Mouse (Mus musculus) CH12F3 (cell line): ENCODE results near the gene Hoxb3.

Source experiments
- in situ Hi-C: fragments of 300-500 bp; cut with MboI; formaldehyde crosslinking; loops from 2 replicates; pipeline ENCODE4 v1.14.3; 2020; ENCODE audit warnings: low sequenced_read_pairs

Hoxb3 gene

DNA sequence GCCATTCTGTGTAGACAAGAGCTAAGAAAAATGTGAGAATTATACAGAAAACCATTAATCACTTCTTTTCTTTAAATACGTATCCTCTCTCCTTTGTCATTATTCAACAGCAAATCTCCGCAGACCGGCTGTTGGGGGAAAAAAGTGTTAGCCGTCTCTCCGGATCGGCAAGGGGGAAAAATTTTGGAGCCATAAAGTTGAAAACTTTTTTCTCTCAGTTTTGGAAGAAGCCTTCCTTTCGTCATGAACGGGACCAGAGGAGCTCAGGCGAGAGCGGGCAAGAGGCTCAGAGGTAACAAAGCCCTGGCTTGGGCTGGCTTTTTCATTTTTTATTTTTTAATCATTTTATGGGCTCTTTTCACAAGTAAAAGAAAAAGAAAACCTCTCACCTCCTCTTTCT, at the start of gene Hoxb3:
Gene Hoxb3 (plus strand): TSS at position 173 of the 400 bp plus-strand sequence.
- in situ Hi-C loops = no loop called here

DNA sequence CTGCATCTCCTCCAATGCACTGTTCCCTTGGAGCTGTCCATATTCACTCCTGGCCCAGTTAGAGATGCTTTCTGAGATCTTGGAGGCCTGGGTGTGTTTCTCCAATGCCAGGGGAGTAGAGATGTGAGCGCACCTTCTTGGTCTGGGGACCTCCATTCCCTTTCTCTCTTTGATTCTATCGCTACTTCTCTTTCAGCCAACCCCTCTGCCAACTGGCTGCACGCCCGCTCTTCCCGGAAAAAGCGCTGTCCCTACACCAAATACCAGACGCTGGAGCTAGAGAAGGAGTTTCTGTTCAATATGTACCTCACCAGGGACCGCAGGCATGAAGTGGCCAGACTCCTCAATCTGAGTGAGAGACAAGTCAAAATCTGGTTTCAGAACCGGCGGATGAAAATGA, 48.7 kb upstream of the Hoxb3 start:
- in situ Hi-C loops = loop anchor here (10.0 kb wide), 1 partner anchor 280 kb away; no protein-coding TSS in a partner anchor

GRCm38 (mm10) chr11:96275896-96276295, 47.2 kb upstream of the Hoxb3 start:
- in situ Hi-C loops = loop anchor here (10.0 to 25.0 kb wide), 2 partner anchors 279 to 586 kb away; no protein-coding TSS in a partner anchor

DNA sequence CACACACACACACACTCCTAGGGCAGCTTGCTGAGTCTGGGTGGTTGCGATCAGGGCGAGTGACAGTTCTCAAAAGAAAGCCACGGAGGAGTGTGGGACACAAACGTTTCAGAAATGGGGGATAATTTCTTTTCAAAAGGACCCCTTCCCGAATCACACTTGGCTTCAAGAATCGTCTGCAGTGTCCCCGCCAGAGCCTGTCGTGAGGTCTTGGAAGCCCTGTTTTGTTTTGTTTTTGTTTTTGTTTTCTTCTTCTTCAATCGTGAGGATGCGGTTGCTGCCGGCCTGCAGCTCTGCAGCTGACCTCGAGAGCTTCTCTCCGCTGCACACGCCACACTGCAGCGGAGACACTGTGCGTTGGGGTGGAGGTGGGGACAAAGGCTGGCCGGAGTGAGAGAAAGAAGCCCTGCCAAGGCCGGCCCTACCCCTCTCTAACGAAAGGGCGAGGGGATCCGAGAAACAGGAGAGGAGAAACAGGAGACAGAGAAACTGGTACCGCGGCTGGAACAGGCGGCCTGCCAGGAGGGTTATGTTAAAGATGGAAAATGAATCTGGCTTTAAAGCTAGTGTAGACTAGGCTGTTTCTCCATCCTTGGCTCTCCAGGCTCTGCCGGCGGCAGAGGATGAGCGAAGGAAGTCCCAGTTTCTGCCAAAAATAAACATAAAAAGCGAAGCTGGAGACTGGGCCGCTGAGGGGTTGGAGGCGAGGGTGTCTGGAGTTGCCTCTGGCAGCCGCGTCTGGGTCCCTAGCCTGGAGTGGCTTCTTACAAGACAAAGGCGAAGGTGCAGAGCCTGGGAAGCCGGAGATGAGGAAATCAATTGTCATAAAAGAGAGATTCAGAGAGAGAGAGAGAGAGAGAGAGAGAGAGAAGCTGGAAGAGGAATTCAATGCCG, 45.7 kb upstream of the Hoxb3 start:
- in situ Hi-C loops = loop anchor here (10.0 to 25.0 kb wide), 2 partner anchors 277 to 585 kb away; no protein-coding TSS in a partner anchor

GRCm38 (mm10) chr11:96278324-96278723, 44.8 kb upstream of the Hoxb3 start:
- in situ Hi-C loops = loop anchor here (10.0 to 25.0 kb wide), 2 partner anchors 276 to 584 kb away; no protein-coding TSS in a partner anchor

- in situ Hi-C loops = loop anchor here (10.0 to 25.0 kb wide), 2 partner anchors 276 to 584 kb away; no protein-coding TSS in a partner anchor
These were observed 44.4 kb upstream of the Hoxb3 start for GRCm38 (mm10) chr11:96278773-96279172.

DNA sequence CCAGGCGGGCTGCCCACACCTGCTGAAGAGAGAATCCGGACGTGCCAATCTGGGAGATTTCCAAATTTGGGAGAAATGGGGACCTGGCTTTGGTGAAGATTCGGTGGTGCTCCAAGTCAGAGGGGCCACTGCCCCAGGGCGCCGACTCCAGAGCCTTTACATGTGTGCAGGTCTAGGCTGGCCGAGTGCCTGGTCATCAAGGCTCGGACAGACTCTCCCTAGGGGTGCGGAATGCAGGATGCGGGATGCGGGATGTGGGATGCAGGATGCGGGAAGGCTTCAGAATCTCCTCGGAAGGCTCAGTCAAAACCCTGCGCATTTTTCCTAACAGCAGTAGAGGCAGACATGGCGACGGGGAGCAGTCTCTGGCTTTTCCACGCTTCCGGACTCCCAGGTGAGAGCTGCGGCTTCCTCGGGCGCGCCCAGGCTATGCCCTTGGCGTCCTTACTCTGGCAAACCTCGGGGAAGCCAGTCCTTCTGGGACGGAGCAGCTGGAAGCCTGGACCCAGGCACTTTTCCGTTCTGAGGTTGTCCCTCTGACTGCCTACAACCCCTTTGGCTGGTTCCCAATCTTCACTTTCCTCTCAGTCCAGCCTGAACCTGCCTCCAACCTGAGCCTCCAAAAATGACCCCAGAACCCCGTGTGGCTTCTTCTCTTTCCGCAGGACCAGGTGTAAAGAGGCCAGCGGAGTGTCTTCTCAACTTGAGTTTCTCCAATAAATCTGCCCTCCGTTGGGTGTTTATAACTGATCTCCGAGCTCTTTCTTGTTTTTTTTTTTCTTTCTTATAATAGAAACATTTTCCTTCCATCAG, 43.5 kb upstream of the Hoxb3 start:
- in situ Hi-C loops = loop anchor here (10.0 to 25.0 kb wide), 2 partner anchors 275 to 583 kb away; no protein-coding TSS in a partner anchor

DNA sequence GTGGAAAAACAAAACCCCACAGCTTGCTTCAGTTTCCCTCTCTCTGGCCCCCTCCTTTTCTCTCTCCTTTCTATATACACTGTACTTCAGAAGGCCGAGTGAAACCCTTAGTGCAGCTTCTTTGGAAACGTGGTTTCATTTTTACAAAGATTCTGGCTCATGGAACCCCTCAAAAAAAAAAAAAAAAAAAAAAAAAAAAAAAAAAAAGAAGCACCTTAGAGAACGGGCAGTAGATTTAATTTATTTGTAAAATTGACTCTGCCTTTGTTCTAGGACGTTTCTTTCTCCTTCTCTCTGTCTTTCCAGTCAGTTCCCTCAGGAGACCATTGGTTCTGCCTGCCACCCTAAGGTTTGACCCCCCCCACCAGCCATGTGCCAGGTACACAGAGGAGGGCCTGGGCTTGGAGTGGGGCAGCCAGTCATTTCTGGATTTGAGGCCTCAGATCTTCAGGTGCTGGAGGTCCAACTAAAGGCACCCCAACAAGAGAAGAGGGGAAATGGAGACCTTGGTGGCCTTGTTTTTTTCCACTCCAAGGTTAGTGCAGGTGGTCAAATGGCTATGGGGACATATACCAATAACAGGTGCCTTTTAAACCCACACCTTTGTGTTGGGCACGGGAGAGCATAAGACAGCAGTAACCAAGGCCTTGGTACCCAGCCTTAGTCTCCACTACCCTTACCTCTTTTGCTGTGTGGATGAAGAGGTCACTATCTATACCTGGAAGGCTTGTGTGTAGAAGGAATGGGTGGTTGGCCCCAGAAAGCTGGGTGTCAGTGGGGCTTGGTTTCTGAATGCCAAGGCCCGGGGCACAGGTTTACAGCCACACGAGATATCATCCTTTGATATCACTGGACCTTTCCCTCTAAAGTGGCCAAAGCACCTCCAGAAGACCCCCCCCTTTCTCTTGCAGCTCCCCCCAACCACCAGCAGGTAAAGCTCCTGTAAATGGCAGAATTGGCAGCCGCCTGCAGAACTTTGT, 42.4 kb upstream of the Hoxb3 start:
- in situ Hi-C loops = loop anchor here (25.0 kb wide), 1 partner anchor 582 kb away; no protein-coding TSS in a partner anchor

- in situ Hi-C loops = loop anchor here (25.0 kb wide), 1 partner anchor 581 kb away; no protein-coding TSS in a partner anchor
These were observed 41.7 kb upstream of the Hoxb3 start for GRCm38 (mm10) chr11:96281396-96281795.

DNA sequence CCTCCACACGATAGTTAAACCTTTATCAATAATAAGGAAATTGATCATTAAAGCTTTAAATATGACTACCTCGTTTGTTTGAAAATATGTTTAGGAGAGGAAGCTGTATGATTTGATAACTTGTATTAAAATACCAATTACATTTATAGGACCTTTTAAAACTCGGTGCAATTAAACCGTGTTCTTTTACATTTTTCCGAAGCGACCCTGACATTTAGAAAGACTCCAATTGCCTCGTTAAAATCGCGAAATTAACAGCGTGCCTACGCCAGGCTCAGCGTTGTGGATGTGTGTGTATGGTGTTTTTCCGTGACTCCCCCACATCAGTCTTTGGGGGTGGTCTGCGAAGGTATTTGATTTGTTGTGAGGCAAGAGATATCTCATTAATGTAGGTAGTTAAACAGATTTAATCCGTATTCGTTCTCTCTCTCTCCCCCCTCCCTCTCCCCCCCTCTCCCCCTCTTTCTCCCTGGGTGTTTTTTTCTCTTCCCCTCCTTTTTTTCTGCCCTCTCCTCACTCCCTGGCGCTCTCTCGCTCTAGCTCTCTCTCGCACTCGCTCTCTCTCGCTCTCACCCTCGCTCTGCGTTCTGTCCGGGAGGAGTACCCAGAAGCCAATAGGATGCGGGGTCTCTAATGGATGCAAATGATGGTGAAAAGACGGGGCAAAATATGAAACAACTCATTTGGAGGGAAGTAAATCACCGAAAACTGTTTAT, 41.1 kb upstream of the Hoxb3 start, which contains the start of gene Hoxb8:
Gene Hoxb8 (plus strand): TSS at position 51 of the 716 bp plus-strand sequence.
- in situ Hi-C loops = loop anchor here (25.0 kb wide), 1 partner anchor 580 kb away; no protein-coding TSS in a partner anchor

GRCm38 (mm10) chr11:96282795-96283430, 40.2 kb upstream of the Hoxb3 start:
- in situ Hi-C loops = loop anchor here (25.0 kb wide), 1 partner anchor 579 kb away; no protein-coding TSS in a partner anchor

DNA sequence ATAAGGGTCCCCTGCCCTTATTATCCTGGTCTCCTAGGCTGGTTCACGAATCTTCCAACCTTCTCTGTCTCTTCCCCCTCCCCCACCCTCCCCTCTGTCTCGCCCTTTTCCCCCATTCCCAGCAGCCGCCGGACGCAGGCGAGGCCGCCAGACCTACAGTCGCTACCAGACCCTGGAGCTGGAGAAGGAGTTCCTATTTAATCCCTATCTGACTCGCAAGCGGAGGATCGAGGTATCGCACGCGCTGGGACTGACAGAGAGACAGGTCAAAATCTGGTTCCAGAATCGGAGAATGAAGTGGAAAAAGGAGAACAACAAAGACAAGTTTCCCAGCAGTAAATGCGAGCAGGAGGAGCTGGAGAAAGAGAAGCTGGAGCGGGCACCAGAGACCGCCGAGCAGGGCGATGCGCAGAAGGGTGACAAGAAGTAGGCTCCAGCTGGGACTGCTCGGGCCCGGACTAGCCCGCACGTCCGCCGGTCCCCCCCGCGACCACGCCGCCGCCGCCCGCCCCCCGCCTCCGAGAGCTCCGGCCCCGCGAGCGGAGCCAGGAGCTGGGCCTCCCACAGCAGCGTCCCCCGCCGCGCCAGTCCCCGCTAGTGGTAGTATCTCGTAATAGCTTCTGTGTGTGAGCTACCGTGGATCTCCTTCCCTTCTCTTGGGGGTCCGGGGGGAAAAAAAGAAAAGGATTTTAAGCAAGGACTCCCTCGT, 38.9 kb upstream of the Hoxb3 start:
- in situ Hi-C loops = loop anchor here (25.0 kb wide), 1 partner anchor 578 kb away; no protein-coding TSS in a partner anchor

- in situ Hi-C loops = loop anchor here (25.0 kb wide), 1 partner anchor 577 kb away; no protein-coding TSS in a partner anchor
These were observed 38.1 kb upstream of the Hoxb3 start for GRCm38 (mm10) chr11:96284774-96285734.

GRCm38 (mm10) chr11:96285771-96286738, 37.1 kb upstream of the Hoxb3 start, which contains the start of gene Hoxb7:
Gene Hoxb7 (plus strand): TSS chr11:96286623.
- in situ Hi-C loops = loop anchor here (25.0 kb wide), 1 partner anchor 576 kb away; no protein-coding TSS in a partner anchor

- in situ Hi-C loops = loop anchor here (25.0 kb wide), 1 partner anchor 575 kb away; no protein-coding TSS in a partner anchor
These were observed 36.3 kb upstream of the Hoxb3 start for GRCm38 (mm10) chr11:96286739-96287385.
